Mouse (Mus musculus) stomach, postnatal 0 days (tissue): Measurements from ENCODE around the gene Kat8. TPM values are rescaled to one million over a fixed set of nuclear protein-coding genes. Genes with fewer than 3 reads are reported as not detected.

Source experiments
- ATAC-seq: fragments of 200-750 bp; cut with Nextera tagmentation; 2 replicates; pipeline ENCODE4 v1.8.0; 2017; ENCODE audit not compliant: low FRiP score, low TSS enrichment
- DNase-seq: peaks from one replicate; pipeline ENCODE4 v3.0.0-alpha.2; 2016; ENCODE audit warnings: low spot score
- H3K27ac ChIP-seq: fragments of 300-500 bp; sonication (generic); replicated peaks from 2 replicates; pipeline ENCODE4 v1.5.1; 2014; ENCODE audit warnings: mild to moderate bottlenecking, control low read depth
- H3K27me3 ChIP-seq: fragments of 300-500 bp; sonication (generic); 2 replicates; pipeline ENCODE4 v1.6.1; 2014; ENCODE audit warnings: low read length; ENCODE audit not compliant: control insufficient read depth, insufficient read depth
- H3K36me3 ChIP-seq: fragments of 300-500 bp; sonication (generic); 2 replicates; pipeline ENCODE4 v1.6.1; 2014; ENCODE audit warnings: low read length, mixed read lengths; ENCODE audit not compliant: control insufficient read depth, insufficient read depth
- H3K4me1 ChIP-seq: fragments of 300-500 bp; sonication (generic); replicated peaks from 2 replicates; pipeline ENCODE4 v1.6.1; 2014; ENCODE audit warnings: antibody characterized with exemption; ENCODE audit not compliant: control insufficient read depth, insufficient read depth
- H3K4me2 ChIP-seq: fragments of 300-500 bp; sonication (generic); replicated peaks from 2 replicates; pipeline ENCODE4 v1.6.1; 2014; ENCODE audit warnings: low read depth, mild to moderate bottlenecking, control low read depth, moderate library complexity
- H3K4me3 ChIP-seq: fragments of 300-500 bp; sonication (generic); 2 replicates; pipeline ENCODE4 v1.5.1; 2014; ENCODE audit warnings: low read depth, low read length, control low read depth
- H3K9ac ChIP-seq: fragments of 300-500 bp; sonication (generic); 2 replicates; pipeline ENCODE4 v1.6.1; 2014; ENCODE audit warnings: mild to moderate bottlenecking, low read length, control low read depth, mixed read lengths
- H3K9me3 ChIP-seq: fragments of 300-500 bp; sonication (generic); 2 replicates; pipeline ENCODE4 v1.6.1; 2016; ENCODE audit warnings: low read length; ENCODE audit not compliant: control insufficient read depth
- CTCF ChIP-seq: IDR thresholded peaks from 2 replicates; pipeline ENCODE4 v1.5.1; 2016; ENCODE audit warnings: antibody characterized with exemption, low read depth, mild to moderate bottlenecking, moderate library complexity
- EP300 ChIP-seq: optimal IDR thresholded peaks from 2 replicates; pipeline ENCODE3; 2016; ENCODE audit warnings: antibody characterized with exemption
- WGBS: fragments of 180-500 bp; shearing (Covaris S2); extraction: QIAGEN DNeasy Blood & Tissue Kit; methylation state at CpG from one replicate; pipeline ENCODE4 v1.1.7; 2014; 5-methylcytosine and 5-hydroxymethylcytosine counted together
- polyA plus RNA-seq: library from polyadenylated mRNA; unstranded; fragments of >200 nt; fragmentation: Nextera tagmentation; extraction: Ambion mirVana; gene quantifications from 2 replicates; pipeline ENCODE4 v1.2.1, GENCODE M21; 2015

Gene Kat8
- polyA plus RNA-seq, 1 experiment from 2014 or later = 15.1 TPM

DNA sequence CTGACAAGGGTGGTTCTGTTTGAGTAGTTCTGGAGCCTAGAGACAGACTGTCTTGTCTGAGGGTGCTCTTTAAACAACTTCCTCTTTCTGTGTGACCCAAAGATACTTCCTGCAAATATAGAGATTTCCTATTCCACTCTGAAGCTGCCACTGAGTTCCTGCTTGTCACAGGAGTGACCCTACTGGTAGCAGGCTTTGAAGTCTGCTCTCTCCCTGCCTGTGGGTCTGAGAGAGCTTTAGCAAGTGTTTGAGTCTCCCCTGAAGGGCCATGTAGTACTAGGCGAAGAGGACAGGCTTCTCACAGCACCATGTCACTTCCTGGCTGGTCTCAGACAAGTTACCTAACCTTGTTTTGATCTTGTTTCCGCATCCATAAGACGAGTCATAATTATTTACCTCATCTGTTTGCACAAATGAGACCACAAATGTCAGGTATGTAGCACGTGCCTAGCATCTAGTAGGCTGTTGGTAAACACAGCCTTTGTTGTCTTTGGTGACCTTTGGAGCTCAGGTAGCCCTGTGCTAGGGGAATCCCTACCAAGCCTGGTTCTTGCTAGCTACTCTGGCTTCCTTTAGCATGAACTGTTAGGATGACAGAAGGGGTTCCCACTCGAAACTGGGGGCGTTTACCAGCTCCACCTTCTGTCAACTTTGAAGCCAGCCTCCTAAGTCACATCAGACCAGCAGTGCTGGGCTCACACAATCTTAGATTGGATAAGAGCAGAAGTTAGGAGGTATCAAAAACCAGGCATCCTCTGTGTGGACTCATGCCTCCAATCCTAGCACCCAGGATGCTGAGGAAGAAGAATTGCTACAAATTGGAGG lies 10.3 kb downstream of the Kat8 start:
- TF ChIP-seq CTCF = no peak
- Histone ChIP-seq H3K9me3 (no peaks in the 10 kb centered on the region), H3K27me3 (no peaks in the 10 kb centered on the region), H3K27ac (peak overlapping the region; percentile 66), H3K9ac (no peak overlapping the region), H3K36me3 (peaks cover 3% of the 10 kb centered on the region; the same call in 1 of the 2 replicates), H3K4me3 (no peak overlapping the region), H3K4me2 (no peak overlapping the region), H3K4me1 (no peaks in the 10 kb centered on the region)
- peak; percentile 35 for ATAC-seq
- no peak for DNase-seq
- 53% methylated on average over 6 of the region's 6 CpGs for WGBS

DNA sequence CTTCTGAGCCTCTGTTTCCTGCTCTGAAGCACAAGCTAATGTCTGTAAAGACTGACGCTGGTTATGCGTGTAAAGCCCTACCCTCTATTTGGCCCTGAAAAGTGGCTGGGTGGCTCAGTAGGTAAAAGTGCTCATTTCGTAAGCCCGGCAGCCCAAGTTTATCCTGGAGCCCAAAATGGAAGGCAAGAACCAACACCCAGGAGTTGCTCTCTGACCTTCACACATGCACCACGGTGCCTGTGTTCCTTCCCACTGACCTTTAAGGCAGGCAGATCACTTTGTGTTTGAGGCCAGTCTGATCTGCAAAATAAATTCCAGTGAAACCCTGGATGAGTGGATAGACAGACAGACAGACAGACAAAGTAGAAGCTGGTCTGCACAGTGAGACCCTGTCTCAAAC lies 11.4 kb downstream of the Kat8 start:
- WGBS = 66% methylated on average over 5 of the region's 5 CpGs
- TF ChIP-seq CTCF (no peak), EP300 (no peak)
- DNase-seq (no peak), ATAC-seq (no peak)
- H3K36me3 ChIP-seq = peaks cover 3% of the 10 kb centered on the region; the same call in 1 of the 2 replicates
- H3K27ac ChIP-seq = peak overlapping the region; percentile 66
- no peaks in the 10 kb centered on the region for H3K27me3 ChIP-seq
- no peak overlapping the region for H3K4me3 ChIP-seq
- H3K9me3 ChIP-seq = no peaks in the 10 kb centered on the region
- no peak overlapping the region for H3K4me2 ChIP-seq
- H3K9ac ChIP-seq = no peak overlapping the region
- H3K4me1 ChIP-seq = no peaks in the 10 kb centered on the region

DNA sequence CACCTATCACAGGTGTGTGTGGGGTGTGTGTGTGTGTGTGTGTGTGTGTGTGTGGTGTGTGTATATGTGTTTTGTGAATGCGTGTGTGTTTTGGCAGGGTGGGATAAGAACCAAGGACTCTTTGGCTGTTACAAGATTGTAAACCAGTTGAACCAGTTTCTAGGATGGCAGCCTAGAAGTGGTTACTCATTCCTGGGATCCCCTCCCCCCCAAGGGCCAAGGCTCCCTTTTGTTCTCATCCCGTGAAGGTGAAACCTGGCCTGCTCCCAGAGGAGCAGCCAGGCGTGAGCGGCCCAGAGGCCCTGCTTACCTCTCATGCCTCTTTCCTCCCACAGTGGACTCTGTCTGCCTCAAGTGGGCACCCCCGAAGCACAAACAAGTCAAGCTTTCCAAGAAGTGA lies 12.9 kb downstream of the Kat8 start:
- WGBS = 54% methylated on average over 5 of the region's 5 CpGs
- DNase-seq = peak; percentile 94

DNA sequence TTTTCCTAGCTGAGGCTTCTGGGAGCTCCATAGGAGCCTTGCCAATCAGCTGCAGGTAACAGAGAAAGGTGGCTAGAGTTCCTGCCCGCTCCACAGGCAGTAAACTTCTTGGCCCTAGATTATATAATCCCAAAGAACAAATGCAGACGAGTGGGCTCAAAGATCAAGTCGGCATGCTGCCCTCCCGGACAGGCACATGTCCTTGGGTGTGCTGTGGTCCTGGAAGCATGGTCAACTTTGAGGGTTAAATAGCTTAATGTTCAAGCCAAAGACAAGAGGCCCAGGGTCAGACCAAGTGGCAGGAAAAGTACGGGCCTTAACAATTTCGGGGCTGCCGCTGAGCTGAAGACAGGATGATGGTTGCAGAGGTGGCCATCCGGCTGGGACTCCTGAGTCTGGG lies 13.8 kb downstream of the Kat8 start:
- TF ChIP-seq CTCF (no peak), EP300 (no peak)
- DNase-seq (no peak), ATAC-seq (no peak)
- Histone ChIP-seq H3K27me3 (no peaks in the 10 kb centered on the region), H3K36me3 (peaks cover 3% of the 10 kb centered on the region; the same call in 1 of the 2 replicates), H3K4me2 (no peak overlapping the region), H3K4me1 (no peaks in the 10 kb centered on the region; the same call in 1 of the 2 replicates), H3K9me3 (no peaks in the 10 kb centered on the region), H3K27ac (peak overlapping the region; percentile 95), H3K4me3 (no peak overlapping the region), H3K9ac (0 out of 2 replicates have a peak overlapping the region, but pooled peaks have one; percentile 38)
- 70% methylated on average over 8 of the region's 8 CpGs for WGBS

More for the DNA sequence above, 12.9 kb downstream of the Kat8 start:
- H3K4me2 ChIP-seq = 0 out of 2 replicates have a peak overlapping the region, but pooled peaks have one; percentile 8
- H3K9ac ChIP-seq = no peak overlapping the region
- no peaks in the 10 kb centered on the region for H3K4me1 ChIP-seq
- peak; percentile 75 for ATAC-seq
- TF ChIP-seq EP300 = no peak
- TF ChIP-seq CTCF = peak; percentile 9; the same call in 1 of the 2 replicates
- H3K27ac ChIP-seq = peak overlapping the region; percentile 95
- H3K9me3 ChIP-seq = no peaks in the 10 kb centered on the region
- no peak overlapping the region for H3K4me3 ChIP-seq
- H3K36me3 ChIP-seq = peaks cover 3% of the 10 kb centered on the region; the same call in 1 of the 2 replicates
- no peaks in the 10 kb centered on the region for H3K27me3 ChIP-seq

DNA sequence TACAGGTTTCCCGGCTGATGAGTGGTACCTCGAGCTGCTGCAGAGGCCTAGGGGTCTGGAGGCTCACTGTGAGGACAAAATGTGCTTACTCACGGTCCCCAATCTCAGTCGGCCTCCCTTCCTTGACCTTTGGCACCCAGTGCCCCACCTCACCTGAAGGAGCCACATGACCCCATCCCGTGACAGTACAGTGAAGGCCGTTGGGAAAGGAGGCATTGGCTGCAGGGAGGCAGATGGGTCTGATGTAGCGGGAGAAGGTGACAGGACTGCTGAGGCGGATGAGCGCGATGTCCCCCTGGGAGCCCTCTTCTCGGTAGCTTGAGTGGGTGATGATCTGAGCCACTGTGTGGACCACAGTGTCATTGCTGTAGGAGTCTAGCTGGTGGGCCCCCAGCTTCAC lies 14.5 kb downstream of the Kat8 start:
- Histone ChIP-seq H3K9ac (0 out of 2 replicates have a peak overlapping the region, but pooled peaks have one; percentile 1), H3K27ac (peak overlapping the region; percentile 95), H3K4me3 (no peak overlapping the region), H3K36me3 (peaks cover 3% of the 10 kb centered on the region; the same call in 1 of the 2 replicates), H3K9me3 (no peaks in the 10 kb centered on the region), H3K4me2 (no peak overlapping the region; the same call in 1 of the 2 replicates), H3K4me1 (peaks cover 2% of the 10 kb centered on the region; the same call in 1 of the 2 replicates), H3K27me3 (no peaks in the 10 kb centered on the region)
- 69% methylated on average over 9 of the region's 11 CpGs for WGBS
- ATAC-seq = no peak
- TF ChIP-seq CTCF (no peak), EP300 (no peak)
- no peak for DNase-seq

DNA sequence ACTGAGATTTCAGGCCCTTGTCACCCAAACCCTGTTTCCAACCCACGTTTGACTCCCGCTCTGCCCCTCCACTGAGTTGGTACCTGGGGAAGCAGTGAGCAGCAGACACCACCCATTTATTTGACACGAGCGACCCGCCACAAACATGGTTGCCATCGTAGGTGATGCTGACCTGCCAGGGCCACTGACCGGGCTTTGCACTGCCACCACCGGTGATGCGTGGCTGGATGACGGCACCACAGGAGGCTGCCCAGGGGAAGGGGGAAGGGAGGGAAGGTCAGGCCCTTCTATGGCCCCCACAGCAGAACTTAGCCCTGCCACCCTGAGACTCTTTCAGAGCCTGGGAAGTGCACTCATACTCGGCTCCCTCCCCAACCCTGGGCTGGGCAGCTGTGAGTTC lies 15.4 kb downstream of the Kat8 start:
- Histone ChIP-seq H3K27ac (peak overlapping the region; percentile 95), H3K9ac (peak overlapping the region; percentile 81), H3K27me3 (no peaks in the 10 kb centered on the region), H3K4me2 (peak overlapping the region; percentile 49), H3K4me3 (peak overlapping the region; percentile 49), H3K4me1 (peaks cover 2% of the 10 kb centered on the region; the same call in 1 of the 2 replicates), H3K9me3 (no peaks in the 10 kb centered on the region), H3K36me3 (peaks cover 3% of the 10 kb centered on the region; the same call in 1 of the 2 replicates)
- TF ChIP-seq CTCF = no peak
- no peak for TF ChIP-seq EP300
- DNase-seq (no peak), ATAC-seq (no peak)
- WGBS = 65% methylated on average over 11 of the region's 11 CpGs
